8 mouse cellular contexts compared by ENCODE assay signal in the genomic region with DNA sequence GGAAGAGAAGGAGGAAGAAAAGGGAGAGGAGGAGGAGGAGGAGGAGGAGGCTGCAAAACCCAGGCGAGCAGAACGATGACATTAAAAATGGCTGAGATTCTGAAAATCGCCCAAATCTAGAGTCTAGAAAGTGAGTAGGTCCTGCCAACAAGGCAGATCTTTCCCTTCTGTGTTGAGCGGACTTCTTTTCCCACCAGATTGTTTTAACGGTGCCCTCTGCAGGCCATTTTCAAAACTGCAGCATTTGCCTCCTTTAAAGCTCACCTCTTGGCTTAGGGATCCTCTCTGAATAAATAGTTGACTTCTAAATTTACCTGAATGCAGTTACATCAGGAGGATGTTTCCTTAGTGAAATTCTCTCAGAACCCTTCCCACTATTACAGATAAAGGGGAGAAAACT.
DNase-seq lines count a peak whose midpoint lies in the region; ATAC-seq lines count a peak whose summit lies in the region.
"Had no signal": no experiment of that assay in that cellular context is flagged by ENCODE, and none has a peak within 500 bp of the region (broad histone marks: within the 10 kb centered on the region; RNA-seq: fewer than 3 reads in every experiment).

No protein-coding gene starts in this region.

- 0 out of 2 replicates have a peak overlapping the region, but pooled peaks have one; percentile 27 for H3K4me3 ChIP-seq in heart, embryonic 16.5 days (ENCODE audit: low read length)
- H3K4me3 ChIP-seq: megakaryocyte, embryonic 14.5 days had no signal

- H3K9me3 ChIP-seq in heart, embryonic 16.5 days (replicated peaks; ENCODE audit: control insufficient read depth, low read length), result no peaks in the 10 kb centered on the region
- H3K9me3 ChIP-seq: megakaryocyte, embryonic 14.5 days had no signal

- H3K4me1 ChIP-seq in heart, embryonic 16.5 days (ENCODE audit: control insufficient read depth, insufficient read depth, low read length), result peaks cover 4% of the 10 kb centered on the region
- H3K4me1 ChIP-seq: megakaryocyte, embryonic 14.5 days had no signal

- WGBS in heart, embryonic 16.5 days, result 14% methylated on average over 5 of the region's 5 CpGs

- peak; percentile 77 for DNase-seq in Muller cell, postnatal 12 days (ENCODE audit: inconsistent ontology term)
- peak; percentile 72 for DNase-seq in brain, embryonic 18.5 days (ENCODE audit: low read depth, low spot score)
- peak; percentile 53 for DNase-seq in fibroblast of lung, adult 2 months (ENCODE audit: low read depth)
- peak; percentile 87 for DNase-seq in layer of hippocampus, adult 9-10 months (ENCODE audit: low spot score)
- DNase-seq in lung, postnatal 14 days, result peak; percentile 86
- DNase-seq in spleen, postnatal 14 days (ENCODE audit: low spot score in 2 of 2), result peak; percentile 13 to 40

- H3K36me3 ChIP-seq in heart, embryonic 16.5 days (ENCODE audit: control insufficient read depth, insufficient read depth), result no peaks in the 10 kb centered on the region

- H3K4me2 ChIP-seq in heart, embryonic 16.5 days (ENCODE audit: low read depth, low read length), result peak overlapping the region; percentile 45

- no peak for ATAC-seq in heart, embryonic 16.5 days (replicated peaks; ENCODE audit: extremely low read depth, insufficient read depth, low FRiP score)

- no peak overlapping the region for H3K27ac ChIP-seq in heart, embryonic 16.5 days (ENCODE audit: low read length)

- no peaks in the 10 kb centered on the region for H3K27me3 ChIP-seq in heart, embryonic 16.5 days (ENCODE audit: control insufficient read depth, insufficient read depth, low read length)
- H3K27me3 ChIP-seq: megakaryocyte, embryonic 14.5 days had no signal

- 0 out of 2 replicates have a peak overlapping the region, but pooled peaks have one; percentile 26 for H3K9ac ChIP-seq in heart, embryonic 16.5 days (ENCODE audit: low read length)

Comparison
In these comparisons a context has a peak if more than half of its experiments do, and no peak if none do; other contexts are left out.
1. DNase-seq: peak in every context shown above with its lines; median percentile 87 in layer of hippocampus, adult 9-10 months; 86 in lung, postnatal 14 days; 77 in Muller cell, postnatal 12 days; 72 in brain, embryonic 18.5 days; 53 in fibroblast of lung, adult 2 months; 26 in spleen, postnatal 14 days.